Mouse (Mus musculus) left cerebral cortex, adult 2 months (tissue): ENCODE measurements around the gene Ddx27. TPM values are rescaled to one million over a fixed set of nuclear protein-coding genes. Genes with fewer than 3 reads are reported as not detected.
A peak's percentile ranks its signal among the peaks of the same experiment; 100 is the strongest.
"Not testable (repeated sequence)": the region's sequence is repeated elsewhere in the genome, so short reads cannot be mapped to it uniquely, and the experiment has no call there.

ENCODE experiments used
- DNase-seq, 2 experiments: peaks; one replicate each; pipeline ENCODE4 v3.0.0; 2021 to 2022; ENCODE audit warnings: low spot score in 2 of 2, mixed read lengths in 1 of 2; ENCODE audit errors: extremely low spot score in 1 of 2
- H3K27ac ChIP-seq: fragments of 200-600 bp; 2 replicates; pipeline ENCODE4 v1.8.1; 2022
- H3K4me3 ChIP-seq: fragments of 200-600 bp; 2 replicates; pipeline ENCODE4 v1.8.1; 2022
- CTCF ChIP-seq: fragments of 200-600 bp; IDR thresholded peaks from 2 replicates; pipeline ENCODE4 v1.8.1; 2022; ENCODE audit warnings: antibody characterized with exemption, mild to moderate bottlenecking, moderate library complexity
- intact Hi-C: fragments of 180-260 bp; cut with DNase I; formaldehyde crosslinking; loops from one replicate; pipeline ENCODE4 v1.15.1; 2025
- total RNA-seq, 2 experiments: library from RNA; stranded (reverse); gene quantifications; 2 replicates each; pipeline ENCODE4 v1.2.3; 2021

Gene Ddx27
- total RNA-seq, 2 experiments from 2014 or later: 34.6 to 35.5 TPM

DNA sequence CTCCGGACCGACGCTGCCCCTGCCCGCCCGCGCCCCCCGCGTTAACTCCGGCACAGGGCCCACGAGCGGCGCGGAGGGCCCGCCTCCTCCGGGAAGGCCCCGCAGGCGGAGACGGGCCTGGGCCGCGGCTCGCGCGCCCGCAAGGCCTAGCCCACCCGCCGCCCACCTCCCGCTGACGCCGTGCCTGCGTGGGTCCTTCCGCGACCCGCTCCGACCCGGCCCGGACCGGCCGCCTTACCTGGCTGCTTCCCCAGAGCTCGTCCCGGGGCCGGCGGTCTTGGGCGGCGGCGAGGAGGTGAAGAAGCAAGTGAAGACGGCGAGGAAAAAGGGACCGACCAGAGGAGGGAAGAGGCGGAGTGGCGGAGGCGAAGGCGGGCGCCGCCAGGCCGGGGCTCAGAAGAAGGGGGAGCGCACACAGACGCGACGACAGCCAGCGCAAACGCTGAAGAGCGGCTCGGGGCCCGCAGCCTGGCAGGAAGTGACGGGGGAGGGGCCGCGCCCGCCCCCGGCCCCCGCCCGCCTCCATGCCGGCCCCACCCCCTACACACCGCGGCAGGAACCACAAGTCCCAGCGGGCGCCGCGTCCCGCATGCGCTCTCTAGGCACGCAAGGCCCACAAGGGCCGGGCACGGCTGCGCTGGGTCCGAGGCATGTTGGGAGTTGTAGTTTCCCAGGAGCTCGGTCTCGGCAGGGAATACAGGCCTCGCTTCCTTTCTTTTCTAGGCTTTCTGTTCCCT, 19.0 kb upstream of the Ddx27 start, which contains the start of gene Stau1:
Gene Stau1 (minus strand): TSS at position 504 of the 737 bp plus-strand sequence.
- peak within 1 kb of the TSS; percentile 97 for H3K27ac ChIP-seq
- H3K4me3 ChIP-seq: peak within 1 kb of the TSS; percentile 88
- intact Hi-C loops: loop anchor here (2.0 to 5.0 kb wide), 2 partner anchors 39 to 89 kb away; partner anchors contain the start of gene Cse1l
- TF ChIP-seq CTCF: no peak
- peak; percentile 93 to 97 for DNase-seq

DNA sequence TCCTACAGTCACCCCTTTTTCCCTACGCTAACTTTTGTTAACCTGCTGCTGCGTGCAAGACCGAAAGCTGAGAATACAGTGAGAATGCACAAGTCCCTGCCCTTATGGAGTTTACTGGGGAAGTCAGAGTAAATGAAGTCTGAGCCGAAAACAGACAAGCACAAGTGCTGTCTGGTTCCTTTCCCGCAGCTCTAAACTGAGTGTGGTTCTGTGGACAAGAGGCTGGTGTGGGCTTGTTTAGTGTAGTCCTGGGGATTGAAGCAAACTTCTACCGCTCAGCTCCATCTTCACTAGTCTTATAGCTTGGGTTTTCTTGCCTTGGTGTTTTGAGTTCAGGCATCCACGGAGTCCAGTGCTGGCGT, 18.5 kb upstream of the Ddx27 start:
- no peak for TF ChIP-seq CTCF
- Histone ChIP-seq H3K27ac (peak overlapping the region; percentile 92), H3K4me3 (peak overlapping the region; percentile 88)
- intact Hi-C loops: loop anchor here (2.0 to 5.0 kb wide), 2 partner anchors 40 to 89 kb away; partner anchors contain the start of gene Cse1l
- DNase-seq: no peak

DNA sequence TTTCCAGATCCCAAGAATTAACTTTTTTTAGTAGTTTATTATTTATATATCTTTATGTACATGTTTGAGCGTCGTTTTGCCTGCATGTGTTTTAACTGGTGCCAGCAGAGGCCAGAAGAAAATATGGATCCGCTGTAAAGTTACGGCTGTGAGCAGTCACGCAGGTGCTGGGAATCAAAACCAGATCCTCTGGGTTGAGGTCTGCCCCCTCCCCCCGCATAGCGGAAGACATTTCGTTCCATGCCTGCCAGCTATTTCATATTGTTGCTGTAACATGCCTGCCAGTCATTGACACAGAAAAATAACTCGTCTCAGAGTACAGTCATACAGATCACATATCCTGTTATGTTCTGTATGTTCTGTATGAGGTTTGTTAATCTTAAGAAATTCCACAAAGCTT, 13.5 kb upstream of the Ddx27 start:
- TF ChIP-seq CTCF: no peak
- no peak overlapping the region for H3K4me3 ChIP-seq
- DNase-seq: no peak
- no peak overlapping the region for H3K27ac ChIP-seq
- intact Hi-C loops: no loop called here

DNA sequence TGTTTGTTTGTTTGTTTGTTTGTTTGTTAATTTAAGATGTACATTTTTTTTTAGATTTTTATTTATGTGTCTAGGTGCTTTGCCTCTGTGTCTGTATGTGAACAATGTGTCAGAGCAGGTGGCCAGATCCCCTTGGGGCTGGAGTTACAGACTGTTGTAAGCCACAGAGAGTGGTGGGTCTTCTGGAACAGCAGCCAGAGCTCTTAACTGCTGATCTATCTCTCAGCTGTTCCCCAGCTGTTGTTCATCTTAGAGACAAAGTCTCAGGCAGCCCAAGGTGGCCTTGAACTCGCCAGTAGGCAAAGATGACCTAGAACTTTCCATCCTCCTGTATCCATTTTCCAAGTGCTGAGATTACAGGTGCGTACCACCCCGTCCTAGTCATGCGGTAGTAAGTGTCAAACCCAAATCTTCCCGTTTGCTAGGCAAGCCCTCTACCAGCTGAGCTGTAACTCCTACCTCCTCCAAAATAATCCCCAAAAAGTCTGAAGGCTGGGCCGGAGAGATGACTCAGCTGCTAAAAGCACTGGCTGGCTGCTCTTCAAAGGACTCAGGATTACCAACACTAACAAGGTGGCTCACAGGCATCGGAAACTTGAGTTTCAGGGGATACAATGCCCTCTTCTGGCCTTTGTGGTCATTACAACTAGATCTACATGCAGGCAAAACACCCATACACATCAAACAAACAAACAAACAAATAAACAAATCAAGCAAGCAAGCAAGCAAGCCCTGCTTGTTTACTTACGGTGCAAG, 10.7 kb upstream of the Ddx27 start:
- peak; percentile 81 for TF ChIP-seq CTCF
- Histone ChIP-seq H3K27ac (no peak overlapping the region), H3K4me3 (no peak overlapping the region)
- peak; percentile 54 to 62 for DNase-seq
- intact Hi-C loops: loop anchor here (1.0 kb wide), 1 partner anchor 48 kb away; no protein-coding TSS in a partner anchor

DNA sequence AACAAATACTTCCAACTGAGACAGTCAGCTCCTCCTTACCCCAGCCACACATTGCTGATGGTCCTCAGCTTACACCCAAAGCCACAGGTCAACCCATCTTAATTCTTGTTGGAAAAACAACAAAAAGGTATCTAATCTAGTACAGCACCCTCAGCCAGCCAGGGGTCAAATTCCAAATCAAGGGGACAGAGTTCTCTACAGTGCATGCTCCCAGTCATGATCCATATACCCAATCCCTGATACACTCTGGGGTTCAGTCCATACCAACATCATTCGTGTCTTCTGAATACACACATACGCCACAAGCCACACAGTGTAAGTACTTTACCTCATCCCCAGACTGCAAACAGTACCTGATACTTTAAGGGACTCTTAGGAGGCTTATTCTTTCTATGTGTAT, 8.6 kb upstream of the Ddx27 start:
- intact Hi-C loops: no loop called here
- no peak for DNase-seq
- TF ChIP-seq CTCF: no peak
- H3K27ac ChIP-seq: no peak overlapping the region
- no peak overlapping the region for H3K4me3 ChIP-seq

DNA sequence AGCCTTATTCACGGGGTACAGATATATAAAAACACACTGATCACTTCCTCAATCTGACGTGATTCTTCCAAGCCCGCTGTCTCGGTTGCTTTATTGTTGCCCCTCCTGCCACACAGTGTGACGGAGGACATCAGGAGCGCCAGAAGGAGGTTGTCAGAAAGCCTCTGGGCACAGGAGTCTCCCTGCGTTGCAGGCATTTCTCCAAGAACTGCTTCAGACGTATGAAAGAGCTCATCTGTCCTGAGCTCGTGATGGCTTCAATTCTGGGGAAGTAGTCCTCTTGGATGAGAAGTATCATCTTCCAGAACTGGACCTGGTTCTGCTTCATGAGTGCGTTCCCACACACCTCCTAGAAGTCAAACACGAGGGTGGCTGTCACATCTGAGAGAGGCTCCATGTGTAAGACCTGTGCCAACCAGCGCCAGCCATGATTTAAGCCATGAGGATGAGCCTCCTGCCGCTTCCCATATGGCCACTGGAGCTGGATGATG, 7.9 kb upstream of the Ddx27 start:
- Histone ChIP-seq H3K27ac (no peak overlapping the region), H3K4me3 (no peak overlapping the region)
- TF ChIP-seq CTCF: no peak
- DNase-seq: no peak
- intact Hi-C loops: no loop called here

DNA sequence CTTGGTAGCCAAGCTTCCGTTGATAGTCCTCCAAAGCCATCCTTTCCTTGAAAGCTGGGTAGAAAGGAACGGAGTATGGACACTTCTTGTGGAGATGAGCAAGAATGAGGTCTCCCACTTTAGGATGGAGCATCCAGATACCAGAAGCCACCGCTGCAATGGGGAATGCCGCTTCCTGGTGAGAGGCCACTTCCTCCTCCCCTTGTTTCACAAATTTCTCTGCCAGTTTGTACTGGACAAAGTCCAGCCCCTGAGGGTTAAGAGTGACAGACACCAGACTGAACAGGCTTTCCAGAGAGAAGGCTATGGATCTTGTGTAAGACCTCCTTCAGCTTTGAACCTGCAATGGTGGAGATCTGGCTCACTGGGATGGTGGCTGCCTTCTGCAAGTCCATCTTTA, 7.4 kb upstream of the Ddx27 start:
- H3K27ac ChIP-seq, H3K4me3 ChIP-seq, DNase-seq, intact Hi-C loops: not testable (repeated sequence)

DNA sequence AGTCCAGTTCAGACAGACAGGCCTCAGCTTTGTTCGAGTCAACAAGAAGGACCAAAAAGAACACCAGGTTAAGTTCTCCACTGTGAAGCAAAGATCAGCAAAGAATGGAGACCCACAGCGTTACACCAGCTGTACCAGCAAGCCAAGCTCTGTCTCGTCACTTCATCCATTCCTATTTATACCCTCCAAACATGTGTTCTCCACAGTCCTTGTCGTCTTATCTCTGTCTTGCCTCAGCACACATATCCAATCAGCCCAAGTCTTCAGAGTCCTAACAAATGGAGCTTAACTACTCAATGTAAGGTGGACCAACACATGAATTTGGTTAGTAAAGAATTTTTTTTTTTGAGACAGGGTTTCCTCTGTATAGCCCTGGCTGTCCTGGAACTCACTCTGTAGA, 5.5 kb upstream of the Ddx27 start:
- intact Hi-C loops: no loop called here
- H3K27ac ChIP-seq: no peak overlapping the region
- DNase-seq: no peak
- no peak overlapping the region for H3K4me3 ChIP-seq
- TF ChIP-seq CTCF: no peak

DNA sequence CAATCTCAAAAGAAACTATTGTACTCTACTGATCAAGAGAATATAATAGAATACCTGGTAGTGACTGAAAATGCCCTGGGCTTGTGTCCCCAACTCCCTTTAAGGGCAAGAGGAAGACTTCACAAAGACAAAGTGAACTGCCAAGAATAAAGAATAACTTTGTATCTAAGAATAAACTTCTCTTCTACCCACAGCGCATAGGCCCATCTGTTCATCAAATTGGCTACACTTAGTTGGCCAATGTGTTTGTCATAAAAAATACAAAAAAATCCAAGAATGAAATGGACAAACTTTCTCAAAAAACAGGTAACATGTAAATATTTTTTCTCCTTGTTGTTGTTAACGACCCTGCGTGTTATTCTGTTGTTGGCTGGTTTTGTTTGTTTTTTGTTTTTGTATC, 4.4 kb upstream of the Ddx27 start:
- no peak for TF ChIP-seq CTCF
- no peak overlapping the region for H3K4me3 ChIP-seq
- intact Hi-C loops: no loop called here
- H3K27ac ChIP-seq: no peak overlapping the region
- DNase-seq: no peak

DNA sequence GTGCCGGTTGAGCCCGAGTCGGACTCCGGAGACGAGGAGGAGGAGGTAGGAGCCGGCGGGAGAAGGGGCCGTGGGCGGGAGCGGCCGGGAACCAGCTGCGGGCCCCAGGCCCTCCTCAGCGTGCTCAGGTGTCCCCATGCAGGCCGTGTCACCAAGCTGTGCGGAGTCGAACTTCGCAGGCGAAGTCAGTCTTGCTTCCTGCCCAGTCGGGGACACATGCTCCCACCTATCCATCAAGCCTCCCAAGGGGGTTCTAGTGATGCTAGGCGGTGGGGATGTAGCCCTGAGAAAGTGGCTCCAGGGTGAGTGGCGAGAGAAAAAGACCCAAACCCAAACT, 357 bp downstream of the Ddx27 start:
- DNase-seq: no peak
- peak overlapping the region; percentile 89 for H3K4me3 ChIP-seq
- intact Hi-C loops: loop anchor here (5.0 kb wide), 1 partner anchor 42 kb away; no protein-coding TSS in a partner anchor
- no peak for TF ChIP-seq CTCF
- H3K27ac ChIP-seq: peak overlapping the region; percentile 69; the same call in 1 of the 2 replicates

DNA sequence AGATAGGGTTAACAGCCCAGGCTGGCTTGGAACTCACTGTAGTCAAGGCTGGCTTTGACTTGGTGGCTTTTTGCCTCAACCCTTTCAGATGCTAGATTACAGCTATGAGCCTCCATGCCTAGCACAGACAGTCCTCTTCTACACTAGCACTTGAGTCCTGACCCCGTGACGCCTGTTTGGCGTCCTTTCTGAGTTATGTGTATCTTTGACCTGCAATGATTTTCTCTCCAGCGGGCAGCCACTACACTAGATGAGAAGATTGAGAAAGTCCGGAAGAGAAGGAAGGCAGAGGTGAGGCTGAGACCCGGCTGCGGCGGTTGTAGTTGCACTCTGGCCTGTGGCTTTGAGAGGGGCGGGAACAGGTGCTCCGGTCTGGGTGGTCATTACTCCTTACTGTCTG, 4.4 kb downstream of the Ddx27 start:
- H3K27ac ChIP-seq: no peak overlapping the region
- DNase-seq: no peak
- intact Hi-C loops: loop anchor here (5.0 kb wide), 1 partner anchor 38 kb away; no protein-coding TSS in a partner anchor
- H3K4me3 ChIP-seq: no peak overlapping the region
- no peak for TF ChIP-seq CTCF

DNA sequence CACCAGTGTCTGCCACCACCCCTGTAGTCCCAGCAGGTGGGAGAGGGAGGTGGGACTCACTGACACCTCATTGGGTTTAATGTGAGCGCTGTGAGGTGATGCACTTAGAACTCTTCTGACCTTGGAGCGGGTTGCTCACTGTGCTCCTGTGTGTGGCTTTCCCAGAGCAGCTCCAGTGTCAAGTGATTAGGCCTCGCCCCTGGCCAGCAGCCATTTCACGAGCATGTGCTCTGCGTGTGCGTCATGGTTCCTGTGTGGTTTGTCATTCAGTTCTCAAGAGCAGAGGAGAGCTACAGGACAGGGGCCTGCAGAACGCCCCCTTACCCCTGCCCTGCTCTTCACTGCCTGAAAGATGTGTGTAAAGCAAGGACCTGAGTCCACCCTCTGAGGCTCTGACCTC, 13.6 kb downstream of the Ddx27 start:
- no peak for DNase-seq
- TF ChIP-seq CTCF: no peak
- Histone ChIP-seq H3K4me3 (no peak overlapping the region), H3K27ac (no peak overlapping the region)
- intact Hi-C loops: no loop called here
